Mouse (Mus musculus): Measurements from ENCODE around the gene Rnaseh1. TPM values are rescaled to one million over a fixed set of nuclear protein-coding genes. Genes with fewer than 3 reads are reported as not detected.
A peak's percentile ranks its signal among the peaks of the same experiment; 100 is the strongest.

The Rnaseh1 gene
- polyA plus RNA-seq, 1 experiment: 5.0 TPM

DNA sequence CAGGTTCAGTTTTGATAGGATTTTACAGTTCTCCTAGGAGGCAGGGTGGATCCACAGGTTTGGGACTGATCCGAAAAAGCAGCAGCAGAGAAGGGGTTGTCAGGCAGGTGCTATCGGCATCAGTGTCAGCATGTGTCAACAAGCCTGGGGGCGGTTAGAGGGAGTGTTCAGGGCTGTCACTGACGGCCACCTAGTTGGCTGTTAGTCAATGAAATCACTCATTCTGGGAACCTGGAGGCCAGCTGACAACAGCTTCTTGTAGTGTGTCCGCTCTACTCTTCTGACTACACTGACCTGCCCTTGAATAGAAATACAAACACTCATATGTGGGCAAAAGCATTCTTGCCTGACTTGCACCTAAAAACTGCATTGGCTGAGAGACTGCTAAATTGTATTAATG lies 49.7 kb downstream of the Rnaseh1 start:
- H3K4me3 ChIP-seq (ENCODE audit: low read depth, low read length): no peak overlapping the region
- H3K36me3 ChIP-seq (ENCODE audit: control insufficient read depth, insufficient read depth, low read length): peaks cover 15% of the 10 kb centered on the region; the same call in 1 of the 2 replicates
- H3K27ac ChIP-seq (ENCODE audit: insufficient read depth, low read depth, low read length): no peak overlapping the region
- WGBS: 52% methylated on average over 5 of the region's 5 CpGs
- H3K4me1 ChIP-seq (ENCODE audit: control insufficient read depth, insufficient read depth, insufficient read length, low read length): peaks cover 12% of the 10 kb centered on the region
- no peaks in the 10 kb centered on the region for H3K27me3 ChIP-seq (ENCODE audit: control insufficient read depth, insufficient read depth, low read length)
- TF ChIP-seq POLR2A (IDR thresholded peaks at IDR 0.05; ENCODE audit: low read depth, low read length) (no peak), CTCF (IDR thresholded peaks at IDR 0.05; ENCODE audit: extremely low read depth, insufficient read length, insufficient replicate concordance, low read depth, low read length) (no peak)

DNA sequence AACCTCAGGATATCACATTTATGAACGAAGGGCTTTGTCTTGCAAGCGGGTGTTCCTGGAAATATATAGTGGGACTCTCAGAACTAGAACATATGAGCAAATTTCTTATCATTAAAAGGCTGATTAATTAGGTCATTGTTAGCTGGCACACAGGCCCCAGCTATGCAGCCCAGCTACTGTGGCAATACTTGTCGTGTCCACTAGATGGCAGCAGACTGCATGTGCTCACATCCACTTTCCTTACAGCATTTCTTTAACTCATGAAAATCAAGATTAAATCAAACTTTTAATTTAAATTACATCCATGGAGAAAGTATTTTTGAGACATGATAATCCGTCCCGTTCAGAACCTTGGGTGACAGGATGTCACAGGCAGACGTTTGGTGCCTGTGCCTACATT lies 50.3 kb downstream of the Rnaseh1 start:
- H3K4me3 ChIP-seq (ENCODE audit: low read depth, low read length): no peak overlapping the region
- no peak overlapping the region for H3K27ac ChIP-seq (ENCODE audit: insufficient read depth, low read depth, low read length)
- WGBS: 18% methylated on average over 6 of the region's 6 CpGs
- H3K4me1 ChIP-seq (ENCODE audit: control insufficient read depth, insufficient read depth, insufficient read length, low read length): peaks cover 12% of the 10 kb centered on the region
- H3K27me3 ChIP-seq (ENCODE audit: control insufficient read depth, insufficient read depth, low read length): no peaks in the 10 kb centered on the region
- H3K36me3 ChIP-seq (ENCODE audit: control insufficient read depth, insufficient read depth, low read length): peaks cover 14% of the 10 kb centered on the region; the same call in 1 of the 2 replicates
- TF ChIP-seq CTCF (IDR thresholded peaks at IDR 0.05; ENCODE audit: extremely low read depth, insufficient read length, insufficient replicate concordance, low read depth, low read length) (peak; percentile 79; the same call in 1 of the 2 replicates), POLR2A (IDR thresholded peaks at IDR 0.05; ENCODE audit: low read depth, low read length) (no peak)

DNA sequence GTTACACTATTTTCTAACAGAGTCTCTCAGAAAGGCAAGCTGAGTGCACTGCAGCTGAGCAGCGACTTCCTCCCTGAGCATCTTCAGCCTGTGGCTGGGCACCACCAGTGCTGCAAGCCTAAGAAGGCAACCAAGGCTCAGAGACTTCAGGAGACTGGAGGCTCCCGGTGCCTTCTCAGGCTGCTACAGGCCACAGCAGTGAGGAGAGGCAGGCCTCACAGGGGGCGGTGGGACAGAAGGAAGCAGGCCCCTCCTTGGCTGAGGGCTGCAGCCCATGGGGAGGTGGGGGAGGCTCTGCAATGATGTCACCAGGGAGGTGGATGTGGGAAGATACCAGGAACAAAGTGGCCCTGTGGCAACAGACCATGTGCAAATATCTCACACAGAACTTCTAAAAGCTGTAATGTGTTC lies 50.7 kb downstream of the Rnaseh1 start:
- TF ChIP-seq POLR2A (IDR thresholded peaks at IDR 0.05; ENCODE audit: low read depth, low read length) (no peak), CTCF (IDR thresholded peaks at IDR 0.05; ENCODE audit: extremely low read depth, insufficient read length, insufficient replicate concordance, low read depth, low read length) (no peak)
- Histone ChIP-seq H3K27me3 (ENCODE audit: control insufficient read depth, insufficient read depth, low read length) (no peaks in the 10 kb centered on the region), H3K36me3 (ENCODE audit: control insufficient read depth, insufficient read depth, low read length) (peaks cover 13% of the 10 kb centered on the region; the same call in 1 of the 2 replicates), H3K27ac (ENCODE audit: insufficient read depth, low read depth, low read length) (no peak overlapping the region), H3K4me3 (ENCODE audit: low read depth, low read length) (no peak overlapping the region), H3K4me1 (ENCODE audit: control insufficient read depth, insufficient read depth, insufficient read length, low read length) (peaks cover 12% of the 10 kb centered on the region)
- 63% methylated on average over 3 of the region's 3 CpGs for WGBS

DNA sequence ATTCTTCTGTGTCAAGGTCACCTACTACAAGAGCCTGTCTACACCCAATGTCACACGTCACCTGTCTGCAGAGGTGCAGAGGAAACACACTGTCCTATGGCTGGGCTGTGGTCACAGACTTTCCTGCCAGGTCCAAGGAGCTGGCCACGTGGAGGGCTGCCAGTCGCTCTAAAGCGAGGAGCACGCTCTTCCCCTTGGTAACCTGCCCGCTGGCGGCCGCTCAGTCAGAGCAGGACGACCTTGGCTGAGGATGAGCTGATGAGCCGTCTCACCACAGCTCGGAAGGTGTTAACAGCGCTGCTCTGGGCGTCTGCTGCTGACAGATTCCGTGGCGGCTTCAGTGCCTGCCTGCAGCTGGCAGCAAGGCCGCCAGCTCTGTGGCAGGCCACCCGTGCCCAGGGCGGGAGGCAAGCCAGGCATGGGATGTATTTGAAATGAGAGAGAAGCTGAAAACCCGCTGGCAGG lies 51.2 kb downstream of the Rnaseh1 start:
- peaks cover 12% of the 10 kb centered on the region for H3K4me1 ChIP-seq (ENCODE audit: control insufficient read depth, insufficient read depth, insufficient read length, low read length)
- H3K27ac ChIP-seq (ENCODE audit: insufficient read depth, low read depth, low read length): no peak overlapping the region
- 71% methylated on average over 19 of the region's 19 CpGs for WGBS
- TF ChIP-seq POLR2A (IDR thresholded peaks at IDR 0.05; ENCODE audit: low read depth, low read length): no peak
- TF ChIP-seq CTCF (IDR thresholded peaks at IDR 0.05; ENCODE audit: extremely low read depth, insufficient read length, insufficient replicate concordance, low read depth, low read length): no peak
- no peak overlapping the region for H3K4me3 ChIP-seq (ENCODE audit: low read depth, low read length)
- no peaks in the 10 kb centered on the region for H3K27me3 ChIP-seq (ENCODE audit: control insufficient read depth, insufficient read depth, low read length)
- 0 out of 2 replicates have a peak, but pooled peaks cover 10% of the 10 kb centered on the region for H3K36me3 ChIP-seq (ENCODE audit: control insufficient read depth, insufficient read depth, low read length)

DNA sequence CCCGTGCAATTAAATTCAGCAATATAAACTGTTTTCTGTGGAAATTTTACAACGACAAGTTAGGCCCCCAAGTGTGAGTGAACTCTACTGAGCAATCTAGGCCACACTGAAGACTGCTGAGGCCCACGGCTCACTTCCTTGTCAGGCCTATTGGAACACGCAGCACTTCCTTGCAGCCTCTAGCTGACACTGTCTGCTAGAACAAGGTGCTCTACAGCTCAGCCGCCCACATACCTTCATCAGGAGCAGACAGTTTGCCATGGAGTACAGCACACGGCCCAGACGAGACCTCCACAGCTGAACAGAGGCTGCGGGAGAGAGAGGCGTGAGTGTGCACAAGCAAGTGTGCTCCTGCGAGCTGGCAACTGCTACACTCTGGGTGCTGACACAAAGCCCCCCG lies 51.9 kb downstream of the Rnaseh1 start:
- TF ChIP-seq POLR2A (IDR thresholded peaks at IDR 0.05; ENCODE audit: low read depth, low read length) (no peak), CTCF (IDR thresholded peaks at IDR 0.05; ENCODE audit: extremely low read depth, insufficient read length, insufficient replicate concordance, low read depth, low read length) (no peak)
- Histone ChIP-seq H3K27ac (ENCODE audit: insufficient read depth, low read depth, low read length) (no peak overlapping the region), H3K4me3 (ENCODE audit: low read depth, low read length) (no peak overlapping the region), H3K4me1 (ENCODE audit: control insufficient read depth, insufficient read depth, insufficient read length, low read length) (peaks cover 12% of the 10 kb centered on the region), H3K27me3 (ENCODE audit: control insufficient read depth, insufficient read depth, low read length) (no peaks in the 10 kb centered on the region), H3K36me3 (ENCODE audit: control insufficient read depth, insufficient read depth, low read length) (0 out of 2 replicates have a peak, but pooled peaks cover 10% of the 10 kb centered on the region)
- 66% methylated on average over 11 of the region's 11 CpGs for WGBS

DNA sequence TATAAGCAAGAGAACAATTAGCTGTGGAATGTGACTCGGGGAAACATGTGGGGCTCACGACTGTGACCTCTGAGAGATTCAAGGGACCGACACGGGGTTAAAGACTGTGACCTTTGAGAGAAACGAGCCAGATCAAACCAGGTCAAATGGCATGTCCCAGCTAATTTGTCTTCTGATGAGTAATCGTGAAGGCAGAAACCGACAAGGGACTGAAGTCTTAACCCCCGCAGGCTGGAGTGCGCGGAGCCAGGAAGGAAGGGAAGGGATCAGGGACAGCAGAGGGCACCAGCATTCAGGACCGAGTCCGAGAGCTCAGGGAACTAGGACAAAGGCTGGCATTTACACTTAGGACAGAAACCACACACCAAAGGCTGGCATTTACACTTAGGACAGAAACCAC lies 55.0 kb downstream of the Rnaseh1 start:
- peaks cover 3% of the 10 kb centered on the region; the same call in 1 of the 2 replicates for H3K4me1 ChIP-seq (ENCODE audit: control insufficient read depth, insufficient read depth, insufficient read length, low read length)
- peaks cover 12% of the 10 kb centered on the region; the same call in 1 of the 2 replicates for H3K36me3 ChIP-seq (ENCODE audit: control insufficient read depth, insufficient read depth, low read length)
- 66% methylated on average over 12 of the region's 12 CpGs for WGBS
- no peak overlapping the region for H3K27ac ChIP-seq (ENCODE audit: insufficient read depth, low read depth, low read length)
- no peaks in the 10 kb centered on the region for H3K27me3 ChIP-seq (ENCODE audit: control insufficient read depth, insufficient read depth, low read length)
- TF ChIP-seq CTCF (IDR thresholded peaks at IDR 0.05; ENCODE audit: extremely low read depth, insufficient read length, insufficient replicate concordance, low read depth, low read length) (no peak), POLR2A (IDR thresholded peaks at IDR 0.05; ENCODE audit: low read depth, low read length) (no peak)
- H3K4me3 ChIP-seq (ENCODE audit: low read depth, low read length): no peak overlapping the region

DNA sequence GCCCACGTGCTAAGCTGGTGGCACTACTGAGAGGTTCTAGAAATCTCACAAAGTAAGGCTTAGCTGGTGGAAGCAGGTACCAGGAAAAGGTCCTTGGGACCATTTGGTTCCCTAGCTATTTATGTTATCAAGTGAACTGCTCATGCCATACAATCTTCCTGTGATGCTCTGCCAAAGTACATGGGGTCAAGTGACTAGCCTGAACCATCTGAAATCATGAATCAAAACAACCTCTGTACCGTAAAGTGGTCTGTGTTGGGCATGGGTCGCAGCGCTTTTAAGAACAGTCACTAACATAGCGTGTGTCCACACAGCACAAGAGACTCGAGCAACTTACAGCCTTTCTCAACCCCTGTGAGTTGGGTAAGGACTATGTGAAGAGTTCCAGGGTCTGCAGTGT lies 55.8 kb downstream of the Rnaseh1 start:
- no peak overlapping the region for H3K27ac ChIP-seq (ENCODE audit: insufficient read depth, low read depth, low read length)
- no peak for TF ChIP-seq POLR2A (IDR thresholded peaks at IDR 0.05; ENCODE audit: low read depth, low read length)
- TF ChIP-seq CTCF (IDR thresholded peaks at IDR 0.05; ENCODE audit: extremely low read depth, insufficient read length, insufficient replicate concordance, low read depth, low read length): no peak
- H3K36me3 ChIP-seq (ENCODE audit: control insufficient read depth, insufficient read depth, low read length): peaks cover 20% of the 10 kb centered on the region
- no peak overlapping the region for H3K4me3 ChIP-seq (ENCODE audit: low read depth, low read length)
- peaks cover 3% of the 10 kb centered on the region; the same call in 1 of the 2 replicates for H3K4me1 ChIP-seq (ENCODE audit: control insufficient read depth, insufficient read depth, insufficient read length, low read length)
- H3K27me3 ChIP-seq (ENCODE audit: control insufficient read depth, insufficient read depth, low read length): no peaks in the 10 kb centered on the region
- 87% methylated on average over 6 of the region's 6 CpGs for WGBS

Data from small intestine, adult 2 months (tissue).